Mouse (Mus musculus) G1E (cell line): ENCODE data around the gene Asb11. TPM values are rescaled to one million over a fixed set of nuclear protein-coding genes. Genes with fewer than 3 reads are reported as not detected.

ENCODE experiments used
- ATAC-seq: 2 replicates; pipeline ENCODE4 v1.8.0; 2016; ENCODE audit warnings: mild to moderate bottlenecking; ENCODE audit not compliant: insufficient number of reproducible peaks, poor library complexity, low FRiP score, severe bottlenecking; ENCODE audit errors: extremely low read depth
- DNase-seq: peaks from one replicate; pipeline ENCODE4 v3.0.0; 2012; ENCODE audit warnings: low spot score
- H3K27me3 ChIP-seq: 2 replicates; pipeline ENCODE4 v1.6.1; 2012; ENCODE audit warnings: mild to moderate bottlenecking, low read length, inconsistent platforms; ENCODE audit not compliant: insufficient read depth
- H3K36me3 ChIP-seq: replicated peaks from 2 replicates; pipeline ENCODE3; 2012; ENCODE audit warnings: mild to moderate bottlenecking, inconsistent platforms
- H3K4me1 ChIP-seq: 2 replicates; pipeline ENCODE4 v1.6.1; 2012; ENCODE audit warnings: low read depth, low read length, inconsistent platforms, mixed read lengths; ENCODE audit not compliant: insufficient read depth
- H3K4me3 ChIP-seq: 2 replicates; pipeline ENCODE4 v1.5.1; 2012; ENCODE audit warnings: low read depth, mild to moderate bottlenecking, inconsistent platforms, low read length, moderate library complexity, mixed read lengths
- H3K9me3 ChIP-seq: replicated peaks from 2 replicates; pipeline ENCODE4 v1.6.1; 2012; ENCODE audit warnings: inconsistent platforms
- CTCF ChIP-seq: IDR thresholded peaks from 2 replicates; pipeline ENCODE4 v1.5.1; 2012; ENCODE audit warnings: low read depth, low read length, inconsistent platforms, mixed read lengths
- GATA1 ChIP-seq: IDR thresholded peaks from 2 replicates; pipeline ENCODE4 v1.6.1; 2012; ENCODE audit warnings: borderline replicate concordance, low read length, inconsistent platforms, mixed read lengths
- GATA2 ChIP-seq: IDR thresholded peaks from 2 replicates; pipeline ENCODE4 v1.6.1; 2012; ENCODE audit warnings: low read depth, low read length, inconsistent platforms, borderline replicate concordance
- POLR2AphosphoS5 ChIP-seq: IDR thresholded peaks from 2 replicates; pipeline ENCODE4 v1.6.1; 2012; ENCODE audit warnings: low read depth, low read length, inconsistent platforms; ENCODE audit not compliant: insufficient replicate concordance
- TAL1 ChIP-seq: conservative IDR thresholded peaks from 2 replicates; pipeline ENCODE4 v1.6.1; 2012; ENCODE audit warnings: low read depth, low read length, inconsistent platforms, mixed read lengths
- polyA plus RNA-seq: library from polyadenylated mRNA; stranded (reverse); fragments of >175 nt; gene quantifications from 2 replicates; pipeline ENCODE4 v1.2.3, GENCODE M21; 2012
- total RNA-seq, 2 experiments: library from RNA; stranded (forward) in 1 of 2; stranded (reverse) in 1 of 2; fragments of 200-1000 nt in 1 of 2; fragments of >200 nt in 1 of 2; fragmentation: Nextera tagmentation in 1 of 2; gene quantifications; 2 replicates each; pipeline ENCODE4 v1.2.3; 2014 to 2017

The Asb11 gene
- total and polyA plus RNA-seq, 3 experiments = 0.38 TPM; not detected in 2

DNA sequence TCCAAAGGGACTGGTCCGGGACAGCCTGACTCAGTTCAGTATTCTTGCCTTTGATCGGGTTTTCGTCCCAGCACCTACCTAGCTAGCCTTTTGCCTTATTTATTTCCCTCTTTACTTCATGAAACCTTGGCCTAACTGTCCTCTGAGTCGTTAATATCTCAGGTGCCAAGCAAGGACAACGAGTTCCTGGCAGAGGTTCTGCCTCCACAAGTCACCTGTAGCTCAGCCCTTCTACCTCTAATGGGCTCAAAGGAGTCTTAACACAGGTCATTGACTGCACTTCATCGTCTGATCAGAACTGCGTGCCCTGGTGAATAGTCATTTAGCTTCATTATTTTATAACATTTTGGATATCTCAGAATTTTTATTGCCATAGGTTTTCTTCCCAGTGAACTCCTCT lies 2.7 kb downstream of the Asb11 start:
- DNase-seq (no peak), ATAC-seq (no peak)
- no peak for TF ChIP-seq TAL1
- TF ChIP-seq CTCF = no peak
- no peak for TF ChIP-seq GATA1
- TF ChIP-seq GATA2 = no peak
- no peak for TF ChIP-seq POLR2AphosphoS5
- peaks cover 11% of the 10 kb centered on the region for H3K36me3 ChIP-seq
- H3K4me3 ChIP-seq = no peak overlapping the region
- no peaks in the 10 kb centered on the region for H3K4me1 ChIP-seq
- no peaks in the 10 kb centered on the region for H3K9me3 ChIP-seq
- no peaks in the 10 kb centered on the region for H3K27me3 ChIP-seq

DNA sequence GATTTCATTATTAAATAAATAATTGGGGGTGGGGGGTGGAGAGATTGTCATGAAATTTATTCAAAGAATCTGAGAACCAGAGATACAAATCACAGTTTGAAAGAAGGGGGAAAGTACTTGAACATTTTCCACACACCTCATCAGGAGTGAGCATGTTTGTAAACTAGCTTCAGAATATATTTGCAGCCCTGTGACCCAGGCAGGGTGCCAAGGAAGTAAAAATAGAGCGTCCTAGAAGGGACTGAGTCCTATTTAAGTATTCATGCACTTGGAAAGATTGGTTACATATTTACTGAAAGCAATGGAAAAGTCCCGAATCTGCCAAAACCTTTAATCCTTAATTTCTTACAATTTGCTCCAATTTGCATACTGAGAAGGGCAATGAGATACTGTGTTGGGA lies 3.3 kb downstream of the Asb11 start:
- TF ChIP-seq GATA2 (no peak), GATA1 (no peak), TAL1 (no peak), CTCF (no peak), POLR2AphosphoS5 (no peak)
- no peaks in the 10 kb centered on the region for H3K27me3 ChIP-seq
- H3K36me3 ChIP-seq = peaks cover 7% of the 10 kb centered on the region
- H3K4me1 ChIP-seq = no peaks in the 10 kb centered on the region
- no peaks in the 10 kb centered on the region for H3K9me3 ChIP-seq
- H3K4me3 ChIP-seq = no peak overlapping the region
- DNase-seq (no peak), ATAC-seq (no peak)

DNA sequence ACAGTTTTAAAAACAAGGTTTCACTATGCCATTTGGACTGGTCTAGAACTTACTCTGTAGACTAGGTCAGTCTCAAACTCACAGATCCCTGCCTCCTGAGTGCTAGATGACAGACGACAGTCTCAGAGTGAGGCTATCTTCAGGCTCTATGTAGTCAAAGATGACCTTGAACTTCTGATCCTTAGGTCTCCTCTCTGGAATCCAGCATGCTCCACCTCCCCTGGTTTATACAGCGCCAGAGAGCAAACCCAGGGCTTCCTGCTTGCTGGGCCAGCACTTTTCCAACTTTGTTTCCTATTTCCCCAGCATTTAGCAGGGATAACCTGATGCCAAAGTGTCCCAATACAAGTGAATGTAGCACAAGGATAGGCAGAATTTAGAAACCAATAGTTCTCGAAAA lies 3.9 kb downstream of the Asb11 start:
- peaks cover 4% of the 10 kb centered on the region for H3K36me3 ChIP-seq

DNA sequence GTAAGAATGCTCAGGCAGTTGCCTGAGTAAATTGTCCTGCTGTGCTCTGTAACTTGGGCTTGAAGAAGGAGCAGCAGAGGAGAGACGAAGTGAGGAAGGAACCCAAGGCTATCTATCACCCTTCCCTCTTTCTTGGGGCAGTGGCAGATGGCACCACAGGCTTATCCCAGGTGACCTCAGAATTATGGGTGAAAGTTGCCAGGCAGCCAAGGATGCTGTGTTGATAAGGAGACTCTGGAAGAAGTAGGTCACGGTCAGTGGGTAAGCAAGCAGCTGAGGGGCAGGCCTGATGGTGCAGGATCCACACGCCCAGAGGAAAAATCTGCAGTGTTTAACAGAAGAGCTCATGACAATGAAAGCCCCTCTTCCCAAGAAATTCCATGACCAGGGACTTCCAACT lies 4.5 kb downstream of the Asb11 start:
- no peak overlapping the region for H3K4me3 ChIP-seq
- no peak for TF ChIP-seq CTCF
- TF ChIP-seq TAL1 = no peak
- TF ChIP-seq GATA2 = no peak
- no peak for TF ChIP-seq POLR2AphosphoS5
- TF ChIP-seq GATA1 = no peak
- no peaks in the 10 kb centered on the region for H3K9me3 ChIP-seq
- H3K4me1 ChIP-seq = 0 out of 2 replicates have a peak, but pooled peaks cover 4% of the 10 kb centered on the region
- no peaks in the 10 kb centered on the region for H3K27me3 ChIP-seq
- ATAC-seq (no peak), DNase-seq (no peak)
- no peaks in the 10 kb centered on the region for H3K36me3 ChIP-seq

More for the DNA sequence above, 3.9 kb downstream of the Asb11 start:
- no peak overlapping the region for H3K4me3 ChIP-seq
- DNase-seq (no peak), ATAC-seq (no peak)
- H3K27me3 ChIP-seq = no peaks in the 10 kb centered on the region
- TF ChIP-seq POLR2AphosphoS5 (no peak), GATA1 (no peak), CTCF (no peak), GATA2 (no peak), TAL1 (no peak)
- H3K9me3 ChIP-seq = no peaks in the 10 kb centered on the region
- H3K4me1 ChIP-seq = no peaks in the 10 kb centered on the region

DNA sequence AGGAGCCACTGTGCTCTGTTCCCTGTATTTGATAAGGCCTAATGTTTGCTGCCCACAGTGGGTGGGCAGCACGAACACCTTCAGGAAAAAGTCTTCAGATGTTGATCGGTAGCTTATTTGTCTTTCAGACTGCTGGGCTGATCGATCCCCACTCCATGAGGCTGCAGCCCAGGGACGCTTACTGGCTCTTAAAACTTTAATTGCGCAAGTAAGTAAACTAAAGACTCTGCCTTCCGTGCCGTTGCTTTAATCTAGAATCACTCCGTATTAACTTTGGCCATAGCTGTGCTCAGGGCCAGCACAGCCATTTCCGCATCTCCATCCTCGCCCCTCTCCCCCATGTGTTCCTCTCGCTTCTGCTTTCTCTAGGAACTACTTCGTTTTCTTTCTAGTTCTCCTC lies 8.8 kb downstream of the Asb11 start:
- no peaks in the 10 kb centered on the region for H3K36me3 ChIP-seq
- no peaks in the 10 kb centered on the region for H3K27me3 ChIP-seq
- TF ChIP-seq CTCF = no peak
- no peak for TF ChIP-seq TAL1
- TF ChIP-seq POLR2AphosphoS5 = no peak
- no peak for TF ChIP-seq GATA2
- TF ChIP-seq GATA1 = no peak
- ATAC-seq (no peak), DNase-seq (no peak)
- no peak overlapping the region for H3K4me3 ChIP-seq
- peaks cover 20% of the 10 kb centered on the region for H3K4me1 ChIP-seq
- no peaks in the 10 kb centered on the region for H3K9me3 ChIP-seq

DNA sequence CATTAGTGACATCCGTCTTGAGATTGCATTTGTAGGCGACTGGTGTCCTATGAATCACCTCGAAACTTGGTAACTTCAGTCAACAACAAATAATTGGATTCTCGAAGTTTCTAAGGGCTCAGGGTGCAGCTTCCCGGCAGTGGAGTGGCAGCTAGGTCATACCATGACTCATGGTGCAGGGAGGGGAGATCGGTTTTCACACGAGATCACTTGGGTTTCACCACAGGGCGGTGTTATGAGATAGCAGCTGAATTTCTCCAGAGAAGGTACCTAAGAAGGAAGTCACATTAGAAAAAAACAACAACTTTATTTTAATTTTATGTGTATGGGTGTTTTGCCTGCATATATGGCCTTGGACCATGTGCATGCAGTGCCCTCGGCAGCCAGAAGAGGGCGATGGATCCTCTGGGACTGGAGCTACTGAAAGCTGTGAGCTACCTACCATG lies 9.3 kb downstream of the Asb11 start:
- DNase-seq (no peak), ATAC-seq (no peak)
- no peaks in the 10 kb centered on the region for H3K36me3 ChIP-seq
- H3K9me3 ChIP-seq = no peaks in the 10 kb centered on the region
- H3K27me3 ChIP-seq = no peaks in the 10 kb centered on the region
- peaks cover 20% of the 10 kb centered on the region for H3K4me1 ChIP-seq
- H3K4me3 ChIP-seq = no peak overlapping the region
- TF ChIP-seq TAL1 (no peak), GATA1 (no peak), POLR2AphosphoS5 (no peak), CTCF (no peak), GATA2 (no peak)

DNA sequence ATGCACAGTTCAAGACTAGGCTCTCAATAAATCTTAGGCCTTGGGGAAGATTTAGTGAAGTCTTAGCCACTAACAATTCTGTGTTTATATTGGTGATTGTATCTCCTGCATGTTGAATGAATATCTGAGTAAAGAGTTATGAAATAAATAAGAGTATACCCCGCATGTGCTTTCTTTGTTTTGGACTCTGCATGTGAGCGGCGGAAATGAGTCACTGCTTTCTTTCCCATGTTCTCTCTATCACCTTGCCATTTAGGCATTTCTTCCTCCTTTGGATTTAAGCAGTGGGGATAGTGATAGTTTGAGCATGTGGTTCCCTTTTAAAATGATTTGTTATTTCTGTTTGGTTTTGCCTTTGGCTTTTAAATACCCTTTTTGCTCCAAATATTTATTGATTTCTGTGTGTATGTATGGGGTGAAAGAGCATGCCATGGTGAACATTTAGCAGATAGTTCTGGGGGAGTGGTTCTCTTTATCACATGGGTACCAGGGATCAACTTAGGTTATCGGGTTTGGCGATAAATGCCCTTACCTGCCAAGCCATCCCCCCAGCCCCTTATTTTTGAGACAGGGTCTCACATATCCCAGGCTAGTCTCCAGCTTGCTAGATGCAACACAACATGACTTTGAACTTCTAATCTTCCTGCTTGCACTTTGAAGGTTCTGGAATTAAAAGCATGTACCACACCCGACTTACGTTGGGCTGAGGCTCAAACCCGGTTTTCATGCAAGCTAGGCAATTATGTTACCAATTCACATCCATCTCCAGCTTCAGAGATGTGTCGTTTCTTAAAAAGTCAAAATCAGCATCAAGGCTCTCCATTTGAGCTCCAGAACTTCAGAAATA lies 10.3 kb downstream of the Asb11 start:
- ATAC-seq (no peak), DNase-seq (no peak)
- Histone ChIP-seq H3K27me3 (no peaks in the 10 kb centered on the region), H3K4me1 (peaks cover 20% of the 10 kb centered on the region), H3K36me3 (no peaks in the 10 kb centered on the region), H3K4me3 (no peak overlapping the region; the same call in 1 of the 2 replicates), H3K9me3 (no peaks in the 10 kb centered on the region)
- TF ChIP-seq GATA1 (no peak), GATA2 (no peak), POLR2AphosphoS5 (no peak), CTCF (no peak), TAL1 (no peak)
